Mouse (Mus musculus) G1E-ER4 (cell line): ENCODE measurements around the gene Rab8a. TPM values are rescaled to one million over a fixed set of nuclear protein-coding genes. Genes with fewer than 3 reads are reported as not detected.

Experiments used
- GATA1 ChIP-seq: IDR thresholded peaks from one replicate; pipeline ENCODE4 v1.8.0; 2012; ENCODE audit warnings: low read length, inconsistent platforms
- polyA plus RNA-seq: library from polyadenylated mRNA; stranded (reverse); fragments of >175 nt; gene quantifications from 2 replicates; pipeline ENCODE4 v1.2.3, GENCODE M21; 2012

The Rab8a gene
- polyA plus RNA-seq, 1 experiment = 43.2 TPM

GRCm38 (mm10) chr8:72219541-72220363, 58.8 kb downstream of the Rab8a start, which contains the start of gene Fam32a:
Fam32a (plus strand) TSS chr8:72219730.
- no peak for TF ChIP-seq GATA1

- TF ChIP-seq GATA1 = no peak
These were observed 59.8 kb downstream of the Rab8a start for GRCm38 (mm10) chr8:72220758-72221157.

- TF ChIP-seq GATA1 = no peak
These were observed 61.7 kb downstream of the Rab8a start for GRCm38 (mm10) chr8:72222656-72223055.

Other genes starting within 250 kb of the Rab8a start
- 1.2 and 3.6 TPM in 2 replicates for gene Zfp961, start 210.2 kb upstream of the Rab8a start, polyA plus RNA-seq
- gene Cyp4f18, start 151.6 kb upstream of the Rab8a start, polyA plus RNA-seq = 0.16 and 0.30 TPM in 2 replicates
- not detected in 2 replicates for gene Olfr372, start 120.0 kb upstream of the Rab8a start, polyA plus RNA-seq
- gene Olfr373, start 78.0 kb upstream of the Rab8a start, polyA plus RNA-seq = not detected in 2 replicates
- gene Olfr374, start 54.2 kb upstream of the Rab8a start, polyA plus RNA-seq = not detected in 2 replicates
- gene Tpm4, start 26.2 kb upstream of the Rab8a start, polyA plus RNA-seq = 0.04 TPM in 1 of 2 replicates, not detected in the other
- 0.12 and 0.25 TPM in 2 replicates for gene Hsh2d, start 28.4 kb downstream of the Rab8a start, polyA plus RNA-seq
- gene Cib3, start 51.6 kb downstream of the Rab8a start, polyA plus RNA-seq = not detected in 2 replicates
- gene Gm11034, start 52.4 kb downstream of the Rab8a start, polyA plus RNA-seq = not detected in 2 replicates
- gene Fam32a, start 58.5 kb downstream of the Rab8a start, polyA plus RNA-seq = 54.3 and 63.6 TPM in 2 replicates
- gene Ap1m1, start 78.8 kb downstream of the Rab8a start, polyA plus RNA-seq = 96.9 and 119 TPM in 2 replicates
- 179 and 219 TPM in 2 replicates for gene Gm10282, start 144.1 kb downstream of the Rab8a start, polyA plus RNA-seq
- 0.06 and 0.12 TPM in 2 replicates for gene Klf2, start 157.8 kb downstream of the Rab8a start, polyA plus RNA-seq